Mouse (Mus musculus) T-cell, adult 2 months (primary cell): ENCODE results near the gene Tmem100.

ENCODE experiments used
- DNase-seq: peaks from one replicate; pipeline ENCODE4 v3.0.0; 2022; ENCODE audit warnings: low spot score

Gene Tmem100

DNA sequence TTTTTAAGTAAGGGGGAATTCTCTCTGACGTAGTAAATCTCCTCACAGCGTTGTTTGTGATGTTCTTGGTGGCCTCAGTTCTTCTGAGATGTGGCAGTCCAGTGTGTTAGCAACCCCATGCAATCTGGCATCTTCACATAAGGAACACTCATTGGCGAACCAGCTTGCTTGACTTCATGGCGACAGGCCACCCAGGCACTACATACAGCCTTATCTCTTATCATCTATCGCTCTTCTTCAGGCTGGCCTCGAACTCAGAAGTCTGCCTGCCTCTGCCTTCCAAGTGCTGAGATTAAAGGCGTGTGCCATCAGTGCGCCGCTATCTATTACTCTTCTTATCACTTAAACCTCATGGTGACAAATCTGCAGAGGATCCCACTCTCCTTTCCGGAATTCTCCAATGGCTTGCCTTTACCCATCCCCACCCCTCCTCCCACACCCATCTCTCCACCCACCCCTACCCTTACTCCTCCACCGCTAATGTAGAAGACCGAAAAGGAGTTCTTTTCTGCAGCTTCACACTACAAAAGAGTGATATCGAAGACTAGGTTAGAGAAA lies at the start of gene Tmem100:
TSS of gene Tmem100 (plus strand) at position 508 of the 558 bp plus-strand sequence.
- DNase-seq = no peak

DNA sequence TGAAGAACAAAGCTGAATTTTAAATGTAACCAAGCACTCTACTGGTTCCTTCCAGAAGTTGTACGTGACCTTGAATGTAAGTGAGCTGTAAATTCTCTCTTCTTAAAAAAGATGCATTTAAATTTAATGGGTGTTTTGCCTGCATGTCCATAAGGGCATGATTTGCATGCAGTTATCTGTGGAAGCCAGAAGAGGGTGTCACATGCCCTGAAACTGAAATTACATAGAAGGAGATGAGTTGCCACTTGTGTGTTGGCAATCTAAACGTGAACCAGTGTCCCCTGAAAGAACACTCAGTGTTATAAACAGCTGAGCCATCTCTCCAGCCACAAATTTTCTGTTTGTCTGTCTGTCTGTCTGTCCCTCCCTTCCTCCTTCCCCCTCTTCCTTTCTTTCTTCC lies 47.2 kb upstream of the Tmem100 start:
- no peak for DNase-seq

DNA sequence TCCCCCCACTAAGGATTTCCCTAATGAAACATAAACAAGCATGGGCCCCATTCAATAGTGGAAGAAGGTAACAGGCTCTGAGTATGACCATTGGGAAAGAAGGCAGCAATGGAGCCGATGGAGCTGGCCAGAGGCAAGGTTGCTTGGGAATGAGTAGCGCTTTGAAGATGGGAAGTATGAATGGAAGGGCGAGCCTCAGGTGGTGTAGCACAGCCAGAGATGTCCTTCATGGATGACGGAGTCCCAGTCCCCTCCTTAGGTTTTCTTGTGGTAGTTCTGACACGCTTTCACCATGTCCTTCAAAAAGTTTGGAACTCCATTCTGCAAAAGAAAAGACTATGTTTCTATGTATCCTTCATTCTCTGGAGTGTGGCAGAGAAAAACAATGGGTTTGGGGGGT lies 45.7 kb upstream of the Tmem100 start:
- DNase-seq = no peak

DNA sequence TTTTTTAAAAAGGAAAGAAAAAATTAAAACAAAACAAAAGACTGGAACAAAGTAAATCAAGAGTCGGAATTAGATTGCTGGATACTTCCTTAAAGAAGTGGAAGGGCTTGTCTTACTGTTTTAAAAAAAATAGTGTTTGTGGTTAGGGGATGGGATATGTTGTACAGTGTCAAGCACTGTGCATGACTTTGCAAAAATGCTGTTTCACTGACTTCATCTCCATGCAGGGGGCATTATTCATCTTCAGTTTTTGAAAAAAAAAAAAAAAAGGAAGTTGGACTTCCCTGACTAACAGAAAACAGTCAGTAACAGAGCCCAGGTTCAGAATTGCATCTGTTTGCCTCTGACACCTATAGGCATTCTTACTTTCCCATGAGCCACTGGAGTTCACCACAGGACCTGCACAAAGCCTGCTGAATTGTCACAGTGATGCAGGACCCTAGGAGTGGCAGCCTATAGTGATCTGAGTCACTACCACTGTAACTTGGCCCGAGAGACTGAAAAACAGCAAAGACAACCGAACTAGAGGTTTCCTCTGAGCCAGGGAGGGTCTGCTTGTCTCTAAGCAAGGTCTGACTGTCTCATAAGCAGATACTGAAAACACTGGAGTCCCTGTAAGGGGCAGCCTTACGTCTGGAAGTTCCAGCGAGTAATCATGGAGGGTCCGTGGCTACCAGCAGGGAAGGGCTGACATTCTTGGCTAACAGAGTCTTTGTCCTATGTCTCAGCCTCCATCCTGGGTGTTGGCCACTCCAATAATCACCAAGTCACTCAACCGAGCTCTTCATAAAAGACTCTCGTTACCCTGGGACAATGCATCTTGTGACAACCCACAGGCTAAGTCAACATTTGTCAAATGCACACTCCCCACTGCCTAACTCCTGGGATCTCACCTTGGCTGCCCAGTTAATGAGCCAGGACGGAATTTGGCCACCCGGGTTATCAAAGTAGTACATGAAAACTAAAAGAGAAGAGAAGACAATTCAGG lies 44.7 kb upstream of the Tmem100 start:
- DNase-seq = no peak

DNA sequence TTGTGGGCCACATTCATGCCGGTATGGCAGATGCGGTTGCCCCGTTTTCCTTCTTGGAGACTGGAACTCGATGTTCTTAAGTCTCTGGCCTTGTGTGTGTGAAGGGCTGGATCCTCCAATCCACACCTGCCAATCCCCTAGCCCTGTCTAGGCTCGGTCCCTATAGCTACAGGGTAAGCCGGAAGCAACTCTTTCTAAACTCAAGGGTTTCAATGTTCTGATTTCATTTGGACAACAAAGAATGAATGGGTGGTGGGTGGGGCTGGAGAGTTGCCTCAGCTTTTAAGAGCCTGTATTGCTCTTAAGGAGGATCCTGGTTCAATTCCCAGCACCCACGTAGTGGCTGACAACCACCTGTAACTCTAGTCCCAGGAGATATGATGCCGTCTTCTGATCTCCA lies 43.6 kb upstream of the Tmem100 start:
- no peak for DNase-seq

DNA sequence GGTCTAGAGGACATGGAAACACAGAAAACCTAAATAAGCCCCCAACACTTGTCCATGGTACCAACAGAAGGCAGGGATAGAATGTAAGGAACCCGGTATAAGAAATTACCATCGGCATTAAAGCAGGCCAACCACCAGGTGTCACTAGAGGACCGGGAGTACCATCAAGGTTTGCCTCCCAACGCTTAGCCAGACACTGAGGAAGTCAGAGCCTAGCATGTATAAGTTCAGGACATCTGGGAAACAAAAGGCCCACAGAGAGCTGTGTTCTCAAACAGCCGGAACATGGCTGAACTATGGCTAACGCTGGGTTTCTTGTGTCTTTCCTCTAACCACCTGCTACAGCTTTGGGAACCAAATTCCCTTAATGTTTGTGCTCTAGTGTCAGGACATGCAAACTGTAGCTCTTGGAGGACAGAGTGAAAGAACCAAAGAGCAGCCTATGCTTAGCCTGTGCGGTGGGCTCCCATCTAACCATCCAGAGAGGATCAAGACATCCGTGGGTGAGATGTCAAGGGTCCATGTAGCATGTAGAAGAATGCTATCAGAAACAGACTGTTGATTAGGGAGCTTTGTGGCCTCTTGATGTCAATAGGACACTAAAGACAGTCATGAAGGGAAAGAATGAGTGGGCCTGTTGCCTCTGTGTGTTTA lies 41.1 kb upstream of the Tmem100 start:
- DNase-seq = peak; percentile 14

DNA sequence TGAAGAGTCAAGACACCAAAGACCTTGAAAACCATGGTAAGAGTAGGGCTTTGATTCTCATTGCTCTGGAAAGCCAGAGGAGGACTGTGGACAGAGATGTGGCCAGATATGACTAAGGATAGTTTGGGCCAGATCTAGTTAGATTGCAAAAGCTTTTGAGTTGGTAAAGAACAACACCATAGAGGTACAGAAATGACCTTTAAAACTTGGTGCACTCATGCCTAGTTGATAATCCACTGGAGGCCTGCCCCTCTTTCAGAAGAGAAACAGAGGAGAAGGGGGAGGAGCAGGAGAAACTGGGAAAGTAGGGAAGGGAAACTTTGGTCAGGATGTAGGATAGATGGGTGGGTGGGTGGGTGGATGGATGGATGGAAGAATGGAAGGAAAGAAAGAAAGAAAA lies 38.5 kb upstream of the Tmem100 start:
- DNase-seq = no peak

DNA sequence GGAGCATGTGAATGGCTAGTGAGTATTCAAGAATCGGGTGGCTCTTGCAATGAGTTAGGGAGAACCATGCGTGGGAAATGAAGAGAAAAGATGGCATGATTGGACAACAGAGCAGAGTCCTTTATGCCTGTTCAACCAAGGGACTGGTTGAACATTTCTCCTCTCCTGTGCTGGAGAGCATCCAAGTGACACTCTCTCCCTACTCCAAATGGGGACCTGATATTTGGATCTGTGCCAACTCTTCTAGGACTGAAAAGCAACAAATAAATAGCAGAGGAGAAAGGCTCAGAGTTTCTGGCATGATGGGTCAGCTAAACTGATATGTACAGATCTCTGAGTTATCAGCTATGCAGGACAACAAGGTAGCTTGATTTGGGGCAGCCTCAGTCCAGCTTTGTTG lies 35.4 kb upstream of the Tmem100 start:
- DNase-seq = no peak

DNA sequence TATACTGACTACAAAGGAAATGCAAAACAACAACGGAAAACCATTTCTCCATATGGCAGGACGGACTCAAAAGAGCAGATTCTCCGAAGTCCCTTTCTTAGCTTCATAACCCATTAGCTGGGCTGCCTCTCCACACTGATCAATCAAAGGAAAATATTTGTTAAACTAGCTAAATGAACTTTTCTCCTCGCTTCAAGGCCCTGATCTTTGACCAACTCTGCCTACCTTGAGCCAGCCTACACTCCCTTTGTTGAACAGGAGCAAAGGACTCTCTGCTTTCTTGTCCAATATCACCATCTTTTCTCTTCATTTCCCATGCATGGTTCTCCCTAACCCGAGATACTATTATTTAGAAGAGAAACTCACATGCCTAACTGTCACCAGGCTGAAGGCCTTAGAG lies 34.6 kb upstream of the Tmem100 start:
- DNase-seq = no peak

DNA sequence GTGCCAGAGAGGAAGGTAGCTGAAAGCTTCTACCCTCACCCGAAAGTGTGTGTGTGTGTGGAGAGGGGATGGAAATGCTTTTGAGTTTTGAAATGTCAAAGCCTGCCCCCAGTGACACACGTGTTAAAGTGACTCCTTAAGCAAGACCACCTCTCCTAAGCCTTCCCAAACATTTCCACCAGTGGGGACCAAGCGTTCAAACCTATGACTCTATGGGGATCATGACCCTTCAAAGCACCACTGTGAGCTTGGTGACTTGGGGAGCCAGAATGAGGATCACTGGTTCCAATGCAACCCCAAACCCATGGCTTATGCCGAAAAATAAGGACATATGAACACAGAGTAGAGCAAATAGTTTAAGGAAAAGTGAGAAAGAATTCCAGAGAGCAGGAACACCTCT lies 33.7 kb upstream of the Tmem100 start:
- DNase-seq = no peak

DNA sequence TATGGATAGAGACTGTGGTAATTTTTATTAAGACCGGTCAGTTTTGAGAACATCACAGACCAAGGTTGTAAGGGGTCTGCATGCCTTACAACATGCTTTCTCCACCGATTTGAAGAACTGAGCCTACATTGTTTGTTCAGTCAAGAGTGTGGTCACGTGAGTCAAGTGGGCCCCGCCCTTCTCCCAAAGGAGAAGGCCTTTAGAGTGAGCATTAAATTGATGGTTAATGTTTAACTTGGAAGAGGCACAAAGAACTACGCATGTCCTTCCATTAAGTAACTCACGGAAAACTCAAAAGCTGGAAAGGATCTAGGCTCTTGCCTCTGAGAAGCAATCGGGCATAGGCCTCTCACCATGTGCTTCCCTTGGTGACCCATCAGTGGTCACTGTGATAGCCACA lies 33.3 kb upstream of the Tmem100 start:
- no peak for DNase-seq

DNA sequence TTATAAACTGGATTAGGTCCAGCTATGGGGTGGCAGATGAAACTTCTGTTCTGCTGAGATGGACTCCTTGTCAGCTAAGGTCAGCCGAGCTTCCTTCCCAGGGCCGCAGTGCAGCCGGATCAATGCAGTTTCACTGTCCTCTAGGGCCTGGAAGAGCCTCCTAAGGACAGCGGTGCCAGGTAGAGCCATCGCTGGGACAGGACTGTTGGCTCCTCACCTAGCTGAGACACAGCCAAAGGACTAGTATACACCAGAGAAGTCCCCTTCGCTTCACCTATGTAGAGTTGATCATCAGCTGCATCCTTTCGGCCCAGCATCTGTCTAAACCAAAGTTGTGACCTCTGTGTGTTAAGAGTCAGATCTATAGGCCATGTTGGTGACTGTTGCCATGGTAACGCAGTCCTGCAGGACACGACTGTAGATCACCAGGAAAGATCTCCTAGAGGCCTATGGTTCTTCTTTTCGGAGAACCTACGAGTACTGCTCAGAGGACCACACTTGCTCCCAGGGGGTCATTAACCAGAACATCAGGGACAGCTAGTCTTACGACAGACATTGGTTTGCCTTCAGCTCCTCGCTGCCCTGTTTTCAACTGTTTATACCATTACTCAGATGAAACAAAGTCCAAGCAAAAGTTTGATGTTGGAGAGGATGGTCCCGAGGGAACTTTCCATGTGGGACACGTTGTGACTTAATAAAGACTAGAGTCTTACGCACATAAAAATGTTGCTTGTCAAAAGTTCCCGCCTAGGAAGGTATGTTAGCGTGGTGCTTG lies 31.0 kb upstream of the Tmem100 start:
- no peak for DNase-seq

DNA sequence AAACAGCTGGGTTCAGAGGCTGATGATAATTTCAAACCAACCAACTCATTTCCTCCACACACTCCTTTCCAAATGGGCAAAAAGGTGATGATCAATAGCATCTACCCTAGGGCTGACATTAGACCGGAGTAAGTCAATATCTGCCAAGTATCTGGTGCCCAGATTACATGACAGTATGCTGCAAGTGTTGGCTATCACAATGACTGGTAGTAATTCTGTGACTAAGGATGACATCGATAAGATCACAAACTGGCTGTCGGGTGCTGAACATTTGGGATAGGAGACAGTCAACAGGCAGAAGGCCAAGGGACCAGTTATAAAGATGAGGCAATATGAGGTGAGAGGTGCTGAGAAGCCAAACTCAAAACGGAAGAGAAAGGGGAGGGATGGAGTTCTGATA lies 29.5 kb upstream of the Tmem100 start:
- no peak for DNase-seq

DNA sequence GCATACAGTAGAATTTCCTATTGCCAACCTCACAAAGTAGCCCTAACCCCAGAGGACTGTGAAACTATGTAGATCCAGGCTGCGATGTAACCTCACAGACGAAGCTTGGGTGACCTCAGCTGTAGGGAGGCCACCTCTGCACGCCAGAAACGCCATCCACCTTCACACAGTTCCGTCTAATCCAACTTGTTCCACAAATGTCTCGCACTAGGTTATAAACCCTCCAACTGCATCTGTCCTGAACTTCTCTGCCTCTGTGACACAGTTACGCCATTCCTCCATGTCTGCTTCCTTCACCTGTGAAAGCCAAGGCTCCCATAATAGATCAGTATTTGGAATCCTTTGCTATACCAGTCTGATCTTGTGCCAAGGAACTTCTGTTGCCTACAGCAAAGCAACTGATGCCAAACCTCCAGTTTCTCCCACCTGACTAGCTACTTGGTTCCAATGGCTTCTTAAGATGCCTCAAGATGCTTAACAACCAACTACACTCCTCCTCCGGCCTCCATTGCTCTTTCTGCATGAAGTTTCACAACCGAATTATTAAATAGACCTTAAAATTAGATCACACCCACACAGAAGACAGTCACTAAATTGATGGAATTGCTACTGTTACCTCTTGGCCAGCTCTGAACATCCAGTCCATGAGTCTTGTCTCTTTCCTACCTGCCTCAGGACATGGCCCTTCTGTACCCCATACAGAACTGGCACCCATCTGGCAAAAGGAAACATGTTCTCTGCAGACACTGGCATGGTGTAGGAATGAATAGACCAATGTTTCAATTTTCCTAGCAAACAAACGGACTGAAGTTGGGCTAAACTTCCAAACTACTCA lies 28.5 kb upstream of the Tmem100 start:
- no peak for DNase-seq

DNA sequence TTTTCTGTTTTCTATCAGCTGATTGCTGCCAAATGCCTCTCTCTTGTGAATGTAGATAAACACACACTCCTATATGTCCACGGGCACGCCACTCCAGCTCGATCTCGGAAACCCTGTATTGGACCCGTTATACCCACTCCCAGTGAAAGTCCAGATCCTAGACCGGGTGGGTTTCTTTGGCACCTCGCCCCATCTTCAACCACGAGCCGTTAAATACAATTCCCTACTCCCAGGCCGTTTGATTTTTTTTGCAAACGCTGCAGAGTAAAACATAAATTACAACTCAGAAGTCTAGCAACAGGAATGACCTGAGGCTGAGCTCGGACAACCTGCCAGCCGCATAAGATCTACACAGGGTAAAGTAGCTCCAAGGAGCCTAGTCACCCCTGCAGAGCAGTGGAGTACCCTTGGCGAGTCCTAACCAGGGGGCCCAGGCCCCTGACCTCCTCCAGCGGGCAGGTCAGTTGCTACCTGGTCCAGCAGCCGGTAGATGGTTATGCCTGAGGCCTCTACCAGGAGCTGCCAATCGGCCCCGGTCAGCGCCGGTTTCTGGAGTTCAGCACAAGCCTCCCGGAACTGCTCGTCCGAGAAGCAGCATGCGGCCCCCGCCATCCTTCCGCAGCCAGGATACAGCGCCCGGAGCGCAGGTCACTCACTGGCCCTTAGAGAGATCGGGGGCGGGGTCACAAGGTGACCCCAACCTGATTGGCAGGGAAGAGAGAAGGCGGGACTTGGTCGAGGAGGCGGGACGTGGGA lies 27.7 kb upstream of the Tmem100 start, which contains the start of gene Pctp:
TSS of gene Pctp (minus strand) at position 664 of the 756 bp plus-strand sequence.
- peak; percentile 59 for DNase-seq

DNA sequence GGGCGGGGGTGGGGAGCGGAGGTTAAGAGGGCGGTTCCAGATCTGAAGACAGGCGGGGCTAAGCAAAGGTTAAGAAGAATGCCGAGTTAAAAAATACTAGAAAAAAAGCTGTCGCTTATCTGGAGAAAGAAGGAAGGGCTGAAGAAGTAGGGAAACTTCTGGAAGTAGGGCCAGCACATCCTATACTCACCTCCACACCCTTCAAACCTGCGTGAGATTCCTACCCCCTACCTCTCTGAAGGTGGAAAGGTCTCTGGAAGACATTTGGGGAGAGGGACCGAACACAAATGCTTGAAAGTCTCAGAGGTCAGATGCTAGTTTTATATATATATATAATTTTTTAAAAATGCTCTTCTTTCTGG lies 27.2 kb upstream of the Tmem100 start:
- DNase-seq = no peak

DNA sequence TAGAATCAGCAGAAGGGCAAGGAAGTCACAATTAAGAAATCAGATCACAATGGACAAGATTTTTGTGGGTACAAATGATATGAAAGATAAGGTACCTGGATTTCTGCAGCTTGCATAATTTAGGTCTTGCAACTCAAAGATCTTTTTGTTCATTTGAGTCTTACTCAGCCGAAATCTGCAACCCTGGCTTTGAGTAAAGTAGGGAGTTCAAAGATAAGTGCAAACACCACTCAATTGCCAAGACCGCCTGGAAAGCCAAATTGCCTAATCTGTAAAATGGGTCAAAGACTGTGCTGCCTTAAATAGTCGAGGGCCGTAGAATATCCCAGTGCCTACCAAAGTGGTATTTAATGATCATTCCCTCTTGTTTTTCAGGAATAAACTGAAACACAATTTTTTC lies 26.8 kb upstream of the Tmem100 start:
- no peak for DNase-seq

DNA sequence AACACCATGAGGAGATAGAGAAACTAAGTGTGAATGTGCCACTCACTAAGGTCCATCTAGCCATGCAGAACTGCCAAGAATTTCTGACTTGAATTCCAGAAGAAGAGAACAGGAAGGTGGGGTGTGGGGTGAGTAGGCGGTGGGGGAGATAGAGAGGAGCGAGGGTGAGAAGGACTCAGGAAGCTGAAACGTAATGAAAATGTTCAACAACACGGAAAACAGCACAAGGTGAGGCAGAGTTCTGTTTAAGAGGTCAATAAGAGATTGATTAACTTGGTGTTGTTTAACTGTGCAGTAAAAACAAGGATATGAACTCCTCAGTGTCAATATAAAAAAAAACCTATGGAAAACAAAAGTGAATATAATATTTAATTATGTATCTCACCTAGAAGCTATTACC lies 24.0 kb upstream of the Tmem100 start:
- DNase-seq = no peak

DNA sequence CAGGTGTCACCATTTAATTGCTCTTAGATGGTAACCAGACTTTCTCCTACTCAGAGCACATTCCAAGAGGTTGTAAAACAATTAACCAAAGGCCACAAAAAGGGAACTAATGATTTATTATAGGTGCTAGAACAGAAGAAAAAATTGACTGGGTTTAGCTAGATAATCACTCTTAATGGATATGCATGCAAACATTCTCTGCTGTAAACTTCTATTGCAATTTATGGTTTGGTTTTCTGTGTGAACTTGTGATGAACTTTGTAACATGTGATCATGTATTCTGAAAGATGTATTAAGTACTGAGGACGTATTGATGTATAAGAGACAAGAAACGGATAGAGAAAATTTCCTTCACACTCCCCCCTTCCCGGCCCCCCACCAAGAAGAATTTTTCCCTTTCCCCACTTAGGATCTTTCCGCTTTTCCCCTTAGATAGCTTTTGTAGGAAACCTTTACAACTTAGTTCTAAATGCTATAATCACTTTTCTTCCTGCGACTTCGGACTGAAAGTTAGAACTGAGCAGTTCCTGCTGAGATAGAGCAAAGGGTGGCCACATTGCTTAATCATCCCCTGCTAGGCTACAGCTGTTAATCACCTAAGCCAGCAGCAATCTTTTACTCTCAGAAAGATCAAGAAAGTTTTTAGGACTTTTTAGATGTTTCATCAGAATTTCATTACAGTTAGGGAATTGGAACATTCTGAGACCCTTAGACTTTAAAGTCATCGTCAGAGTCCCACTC lies 22.2 kb upstream of the Tmem100 start:
- DNase-seq = no peak

DNA sequence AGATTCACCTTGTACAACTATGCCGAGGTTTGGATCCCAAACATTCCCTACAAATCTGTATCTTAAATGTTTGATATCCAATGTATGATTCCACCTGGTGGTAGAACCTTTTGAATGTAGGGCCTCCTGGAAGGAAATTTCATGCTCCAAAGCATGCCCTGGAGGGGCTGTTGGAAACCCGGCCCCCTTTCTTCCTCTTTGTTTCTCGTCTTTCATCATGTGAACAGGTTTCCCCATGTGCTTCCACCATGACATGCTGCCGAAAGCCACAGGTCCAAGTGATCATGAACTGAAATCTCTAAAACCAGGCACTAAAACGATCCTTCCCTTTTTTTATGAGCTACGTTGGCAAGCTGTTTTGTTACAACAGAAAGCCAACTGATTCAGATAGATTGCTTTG lies 16.5 kb upstream of the Tmem100 start:
- no peak for DNase-seq
